Mouse (Mus musculus): ENCODE measurements around the gene Hoxa7. TPM values are rescaled to one million over a fixed set of nuclear protein-coding genes. Genes with fewer than 3 reads are reported as not detected.

Gene Hoxa7
- polyA plus RNA-seq, 1 experiment = 1.4 TPM

DNA sequence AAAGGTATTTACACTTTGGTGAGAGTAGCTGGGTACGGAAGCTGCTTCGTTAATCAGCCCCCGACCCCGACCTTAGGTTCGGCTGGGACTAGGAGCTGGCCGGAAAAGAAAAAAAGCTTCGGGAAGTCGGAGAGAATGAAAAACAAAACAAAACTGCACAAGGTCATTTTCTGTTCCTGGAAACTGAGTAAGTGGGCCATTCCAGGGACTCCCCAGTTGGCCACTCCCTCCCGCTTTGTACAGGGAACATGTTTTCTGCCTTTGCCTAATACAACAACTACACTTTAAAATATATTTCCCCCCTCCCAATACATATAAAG, 45.0 kb upstream of the Hoxa7 start:
- Histone ChIP-seq H3K4me1 (ENCODE audit: control insufficient read depth, insufficient read depth, low read length) (no peaks in the 10 kb centered on the region), H3K9me3 (replicated peaks; ENCODE audit: control insufficient read depth, insufficient read depth, low read length, poor library complexity, severe bottlenecking) (no peaks in the 10 kb centered on the region), H3K36me3 (ENCODE audit: control insufficient read depth, insufficient read depth, low read length, poor library complexity, severe bottlenecking) (no peaks in the 10 kb centered on the region), H3K27ac (ENCODE audit: insufficient read depth, low read length) (no peak overlapping the region), H3K4me3 (ENCODE audit: low read depth, low read length) (no peak overlapping the region), H3K9ac (ENCODE audit: low read depth, poor library complexity, severe bottlenecking) (no peak overlapping the region), H3K27me3 (ENCODE audit: control insufficient read depth, insufficient read depth, low read length, poor library complexity, severe bottlenecking) (peaks cover 35% of the 10 kb centered on the region)
- TF ChIP-seq CTCF (IDR thresholded peaks at IDR 0.05; ENCODE audit: low read depth, low read length) (no peak), POLR2A (IDR thresholded peaks at IDR 0.05; ENCODE audit: insufficient read depth, low read length) (no peak), EP300 (IDR thresholded peaks at IDR 0.05; ENCODE audit: insufficient read depth, low read depth, low read length) (no peak)

DNA sequence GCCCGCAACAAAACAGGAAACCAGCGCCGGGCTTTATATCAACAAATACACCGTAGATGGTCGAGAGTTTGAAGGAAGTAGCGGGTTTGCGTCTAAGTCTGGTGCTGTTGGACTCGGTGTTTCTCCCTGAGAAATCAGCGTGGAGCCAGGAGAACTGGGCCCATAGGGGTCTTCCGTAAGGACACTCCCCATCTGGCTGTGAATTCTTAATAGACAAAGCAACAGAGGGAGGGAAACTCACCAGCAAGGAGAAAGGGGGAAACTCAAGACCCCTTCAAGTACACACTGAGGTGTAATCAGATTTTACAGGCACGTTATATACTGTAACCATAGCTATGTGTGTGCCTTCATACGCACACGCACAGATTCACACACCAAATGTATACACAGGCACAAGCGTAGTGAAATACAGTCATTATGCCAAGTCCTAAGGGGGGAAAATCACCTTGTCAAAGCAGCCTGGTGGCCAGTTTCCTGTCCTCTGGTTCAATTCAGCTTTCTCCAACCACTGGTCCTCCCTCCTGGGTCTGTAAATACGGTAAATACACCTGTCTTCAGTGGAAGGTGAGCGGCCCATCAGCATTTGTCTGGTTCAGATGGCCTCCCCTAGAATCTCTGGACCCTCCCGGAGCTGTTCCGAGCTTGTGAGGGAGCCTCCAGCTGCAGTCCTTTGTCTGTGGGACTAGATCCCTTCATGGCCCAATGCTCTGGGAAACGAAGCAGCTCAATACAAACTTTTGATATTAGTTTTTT, 44.4 kb upstream of the Hoxa7 start:
- H3K4me3 ChIP-seq (ENCODE audit: low read depth, low read length) = no peak overlapping the region
- no peaks in the 10 kb centered on the region for H3K36me3 ChIP-seq (ENCODE audit: control insufficient read depth, insufficient read depth, low read length, poor library complexity, severe bottlenecking)
- TF ChIP-seq EP300 (IDR thresholded peaks at IDR 0.05; ENCODE audit: insufficient read depth, low read depth, low read length) (no peak), CTCF (IDR thresholded peaks at IDR 0.05; ENCODE audit: low read depth, low read length) (no peak)
- no peak overlapping the region for H3K9ac ChIP-seq (ENCODE audit: low read depth, poor library complexity, severe bottlenecking)
- no peaks in the 10 kb centered on the region for H3K9me3 ChIP-seq (replicated peaks; ENCODE audit: control insufficient read depth, insufficient read depth, low read length, poor library complexity, severe bottlenecking)
- no peak overlapping the region for H3K27ac ChIP-seq (ENCODE audit: insufficient read depth, low read length)
- peaks cover 38% of the 10 kb centered on the region for H3K27me3 ChIP-seq (ENCODE audit: control insufficient read depth, insufficient read depth, low read length, poor library complexity, severe bottlenecking)
- no peaks in the 10 kb centered on the region for H3K4me1 ChIP-seq (ENCODE audit: control insufficient read depth, insufficient read depth, low read length)

DNA sequence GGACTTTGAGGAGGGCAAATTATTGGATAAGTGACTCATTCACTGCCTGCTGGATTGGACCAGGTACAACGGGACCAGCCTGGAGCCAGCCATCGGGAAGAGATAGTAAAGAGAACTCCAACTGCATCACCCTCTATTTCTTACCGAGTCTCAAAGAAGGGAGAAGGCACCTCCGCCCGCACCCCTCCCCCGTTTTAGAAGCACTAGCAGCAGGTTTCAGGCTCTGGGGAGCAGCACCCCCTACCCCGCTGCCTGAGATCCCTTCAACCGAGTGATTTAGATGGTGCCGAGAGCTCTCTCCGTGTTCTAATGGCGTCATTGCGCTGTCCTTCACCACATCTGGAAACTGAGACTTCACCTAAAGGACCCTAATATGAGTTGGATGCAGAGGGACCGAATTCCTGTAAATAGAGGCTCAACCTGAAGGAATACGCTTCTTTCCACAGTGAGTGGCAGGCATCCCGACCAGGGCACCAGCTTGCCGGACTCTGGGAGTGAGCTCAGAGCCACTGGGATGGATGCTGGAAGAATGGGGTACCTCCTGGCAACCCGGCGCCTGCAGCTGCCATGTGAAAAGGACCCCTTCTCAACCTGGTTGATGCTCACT, 43.8 kb upstream of the Hoxa7 start:
- no peak for TF ChIP-seq CTCF (IDR thresholded peaks at IDR 0.05; ENCODE audit: low read depth, low read length)
- no peak for TF ChIP-seq EP300 (IDR thresholded peaks at IDR 0.05; ENCODE audit: insufficient read depth, low read depth, low read length)
- no peak for TF ChIP-seq POLR2A (IDR thresholded peaks at IDR 0.05; ENCODE audit: insufficient read depth, low read length)
- Histone ChIP-seq H3K4me1 (ENCODE audit: control insufficient read depth, insufficient read depth, low read length) (no peaks in the 10 kb centered on the region), H3K27me3 (ENCODE audit: control insufficient read depth, insufficient read depth, low read length, poor library complexity, severe bottlenecking) (peaks cover 42% of the 10 kb centered on the region), H3K9ac (ENCODE audit: low read depth, poor library complexity, severe bottlenecking) (no peak overlapping the region), H3K4me3 (ENCODE audit: low read depth, low read length) (no peak overlapping the region), H3K9me3 (replicated peaks; ENCODE audit: control insufficient read depth, insufficient read depth, low read length, poor library complexity, severe bottlenecking) (no peaks in the 10 kb centered on the region), H3K27ac (ENCODE audit: insufficient read depth, low read length) (no peak overlapping the region), H3K36me3 (ENCODE audit: control insufficient read depth, insufficient read depth, low read length, poor library complexity, severe bottlenecking) (no peaks in the 10 kb centered on the region)

DNA sequence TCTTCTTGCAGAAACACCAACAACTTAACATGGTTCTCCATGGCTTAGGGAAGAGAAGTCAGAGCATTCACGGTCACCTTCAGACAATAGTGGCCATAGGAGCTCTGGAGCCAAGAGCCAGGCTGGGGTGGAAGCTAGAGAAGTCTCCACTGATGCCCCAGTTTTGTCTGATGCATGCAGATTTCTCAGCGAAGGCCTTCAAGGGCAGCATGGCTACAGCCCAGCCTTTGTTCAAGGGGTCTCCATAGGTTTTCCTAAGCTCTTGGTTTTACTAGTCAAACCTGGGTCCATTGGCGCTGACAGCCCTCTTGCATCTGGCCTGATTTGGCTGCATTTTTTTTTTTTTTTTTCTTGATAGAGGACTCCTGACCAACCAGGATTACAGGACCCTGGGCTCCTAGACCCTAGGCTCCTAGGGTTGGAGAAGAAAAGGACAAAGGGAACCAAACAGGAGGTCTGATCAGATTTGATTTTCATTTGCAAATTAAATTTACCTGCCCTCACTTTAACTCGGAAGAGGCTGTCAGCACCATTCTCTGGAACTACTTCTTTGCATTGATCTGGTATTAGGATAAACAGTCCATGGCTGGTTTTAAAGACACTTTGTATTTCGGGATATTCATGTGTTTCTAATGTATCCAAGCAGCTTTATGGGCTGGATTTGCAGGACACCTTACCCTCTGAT, 42.6 kb upstream of the Hoxa7 start:
- peaks cover 54% of the 10 kb centered on the region for H3K27me3 ChIP-seq (ENCODE audit: control insufficient read depth, insufficient read depth, low read length, poor library complexity, severe bottlenecking)
- H3K9ac ChIP-seq (ENCODE audit: low read depth, poor library complexity, severe bottlenecking) = no peak overlapping the region
- H3K27ac ChIP-seq (ENCODE audit: insufficient read depth, low read length) = no peak overlapping the region
- TF ChIP-seq POLR2A (IDR thresholded peaks at IDR 0.05; ENCODE audit: insufficient read depth, low read length) (no peak), EP300 (IDR thresholded peaks at IDR 0.05; ENCODE audit: insufficient read depth, low read depth, low read length) (no peak), CTCF (IDR thresholded peaks at IDR 0.05; ENCODE audit: low read depth, low read length) (no peak)
- no peaks in the 10 kb centered on the region for H3K9me3 ChIP-seq (replicated peaks; ENCODE audit: control insufficient read depth, insufficient read depth, low read length, poor library complexity, severe bottlenecking)
- H3K4me3 ChIP-seq (ENCODE audit: low read depth, low read length) = no peak overlapping the region
- no peaks in the 10 kb centered on the region for H3K4me1 ChIP-seq (ENCODE audit: control insufficient read depth, insufficient read depth, low read length)
- no peaks in the 10 kb centered on the region for H3K36me3 ChIP-seq (ENCODE audit: control insufficient read depth, insufficient read depth, low read length, poor library complexity, severe bottlenecking)

DNA sequence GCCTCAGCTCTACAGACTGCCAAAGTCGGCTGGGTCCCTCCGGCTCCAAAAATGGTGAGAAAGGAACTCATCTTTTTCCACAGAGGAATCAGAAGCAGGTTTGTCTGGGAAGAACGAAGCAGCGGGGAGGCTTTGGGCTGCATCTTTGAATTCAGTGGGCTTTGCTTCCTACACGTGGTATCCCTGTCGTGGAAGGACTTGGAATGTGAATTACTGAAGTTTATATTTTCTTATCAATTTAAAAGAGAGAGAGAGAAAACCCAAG, 41.6 kb upstream of the Hoxa7 start:
- no peaks in the 10 kb centered on the region for H3K4me1 ChIP-seq (ENCODE audit: control insufficient read depth, insufficient read depth, low read length)
- peaks cover 60% of the 10 kb centered on the region for H3K27me3 ChIP-seq (ENCODE audit: control insufficient read depth, insufficient read depth, low read length, poor library complexity, severe bottlenecking)
- H3K36me3 ChIP-seq (ENCODE audit: control insufficient read depth, insufficient read depth, low read length, poor library complexity, severe bottlenecking) = no peaks in the 10 kb centered on the region
- no peak overlapping the region for H3K9ac ChIP-seq (ENCODE audit: low read depth, poor library complexity, severe bottlenecking)
- no peak overlapping the region for H3K27ac ChIP-seq (ENCODE audit: insufficient read depth, low read length)
- H3K9me3 ChIP-seq (replicated peaks; ENCODE audit: control insufficient read depth, insufficient read depth, low read length, poor library complexity, severe bottlenecking) = no peaks in the 10 kb centered on the region
- H3K4me3 ChIP-seq (ENCODE audit: low read depth, low read length) = no peak overlapping the region
- no peak for TF ChIP-seq EP300 (IDR thresholded peaks at IDR 0.05; ENCODE audit: insufficient read depth, low read depth, low read length)
- no peak for TF ChIP-seq POLR2A (IDR thresholded peaks at IDR 0.05; ENCODE audit: insufficient read depth, low read length)
- TF ChIP-seq CTCF (IDR thresholded peaks at IDR 0.05; ENCODE audit: low read depth, low read length) = no peak
